Mouse (Mus musculus) neural tube, embryonic 15.5 days (tissue): Measurements from ENCODE around the gene Gm6020. TPM values are rescaled to one million over a fixed set of nuclear protein-coding genes. Genes with fewer than 3 reads are reported as not detected.
"Not testable (repeated sequence)": the region's sequence is repeated elsewhere in the genome, so short reads cannot be mapped to it uniquely, and the experiment has no call there.

Experiments
- ATAC-seq: fragments of 200-750 bp; cut with Nextera tagmentation; 2 replicates; pipeline ENCODE4 v1.8.0; 2017; ENCODE audit warnings: mild to moderate bottlenecking, moderate TSS enrichment, moderate library complexity; ENCODE audit not compliant: low FRiP score
- H3K27ac ChIP-seq: fragments of 300-500 bp; sonication (generic); replicated peaks from 2 replicates; pipeline ENCODE4 v1.5.1; 2015; ENCODE audit warnings: mild to moderate bottlenecking, inconsistent platforms
- H3K27me3 ChIP-seq: fragments of 300-500 bp; sonication (generic); replicated peaks from 2 replicates; pipeline ENCODE4 v1.6.1; 2015; ENCODE audit warnings: inconsistent platforms
- H3K36me3 ChIP-seq: fragments of 300-500 bp; sonication (generic); 2 replicates; pipeline ENCODE4 v1.6.1; 2015; ENCODE audit warnings: inconsistent platforms
- H3K4me1 ChIP-seq: fragments of 300-500 bp; sonication (generic); 2 replicates; pipeline ENCODE4 v1.6.1; 2015; ENCODE audit warnings: inconsistent platforms
- H3K4me2 ChIP-seq: fragments of 300-500 bp; sonication (generic); 2 replicates; pipeline ENCODE4 v1.6.1; 2015; ENCODE audit warnings: inconsistent platforms, mild to moderate bottlenecking, moderate library complexity
- H3K4me3 ChIP-seq: fragments of 300-500 bp; sonication (generic); replicated peaks from 2 replicates; pipeline ENCODE4 v1.5.1; 2015; ENCODE audit warnings: mild to moderate bottlenecking, inconsistent platforms
- H3K9ac ChIP-seq: fragments of 300-500 bp; sonication (generic); replicated peaks from 2 replicates; pipeline ENCODE4 v1.6.1; 2015; ENCODE audit warnings: mild to moderate bottlenecking, inconsistent platforms
- H3K9me3 ChIP-seq: fragments of 300-500 bp; sonication (generic); replicated peaks from 2 replicates; pipeline ENCODE4 v1.6.1; 2016; ENCODE audit warnings: inconsistent platforms
- WGBS: fragments of 180-500 bp; shearing (Covaris S2); methylation state at CpG from one replicate; pipeline ENCODE4 v1.1.7; 2015; ENCODE audit warnings: mixed read lengths; 5-methylcytosine and 5-hydroxymethylcytosine counted together
- polyA plus RNA-seq: library from polyadenylated mRNA; unstranded; fragments of >200 nt; fragmentation: Nextera tagmentation; extraction: Ambion mirVana; gene quantifications from 2 replicates; pipeline ENCODE4 v1.2.1, GENCODE M21; 2015

Gene Gm6020
- not detected in 2 replicates for polyA plus RNA-seq

- H3K27me3 ChIP-seq, H3K36me3 ChIP-seq, H3K4me1 ChIP-seq, ATAC-seq, H3K27ac ChIP-seq, H3K4me3 ChIP-seq, H3K4me2 ChIP-seq, H3K9ac ChIP-seq: not testable (repeated sequence)
- 0 out of 2 replicates have a peak, but pooled peaks cover 18% of the 10 kb centered on the region for H3K9me3 ChIP-seq
- 86% methylated on average over 2 of the region's 2 CpGs for WGBS
These were observed at the start of gene Gm6020 for GRCm38 (mm10) chr19:61183590-61183989. Gene Gm6020, plus strand, starts transcription at chr19:61183890.

GRCm38 (mm10) chr19:61138655-61139054 lies 45.0 kb upstream of the Gm6020 start:
- no peak overlapping the region for H3K9ac ChIP-seq
- no peak overlapping the region for H3K27ac ChIP-seq
- no peak for ATAC-seq
- no peak overlapping the region for H3K4me2 ChIP-seq
- H3K36me3 ChIP-seq, result no peaks in the 10 kb centered on the region
- H3K27me3 ChIP-seq, result no peaks in the 10 kb centered on the region
- H3K4me1 ChIP-seq, result peaks cover 16% of the 10 kb centered on the region
- no peak overlapping the region for H3K4me3 ChIP-seq
- H3K9me3 ChIP-seq, result no peaks in the 10 kb centered on the region

DNA sequence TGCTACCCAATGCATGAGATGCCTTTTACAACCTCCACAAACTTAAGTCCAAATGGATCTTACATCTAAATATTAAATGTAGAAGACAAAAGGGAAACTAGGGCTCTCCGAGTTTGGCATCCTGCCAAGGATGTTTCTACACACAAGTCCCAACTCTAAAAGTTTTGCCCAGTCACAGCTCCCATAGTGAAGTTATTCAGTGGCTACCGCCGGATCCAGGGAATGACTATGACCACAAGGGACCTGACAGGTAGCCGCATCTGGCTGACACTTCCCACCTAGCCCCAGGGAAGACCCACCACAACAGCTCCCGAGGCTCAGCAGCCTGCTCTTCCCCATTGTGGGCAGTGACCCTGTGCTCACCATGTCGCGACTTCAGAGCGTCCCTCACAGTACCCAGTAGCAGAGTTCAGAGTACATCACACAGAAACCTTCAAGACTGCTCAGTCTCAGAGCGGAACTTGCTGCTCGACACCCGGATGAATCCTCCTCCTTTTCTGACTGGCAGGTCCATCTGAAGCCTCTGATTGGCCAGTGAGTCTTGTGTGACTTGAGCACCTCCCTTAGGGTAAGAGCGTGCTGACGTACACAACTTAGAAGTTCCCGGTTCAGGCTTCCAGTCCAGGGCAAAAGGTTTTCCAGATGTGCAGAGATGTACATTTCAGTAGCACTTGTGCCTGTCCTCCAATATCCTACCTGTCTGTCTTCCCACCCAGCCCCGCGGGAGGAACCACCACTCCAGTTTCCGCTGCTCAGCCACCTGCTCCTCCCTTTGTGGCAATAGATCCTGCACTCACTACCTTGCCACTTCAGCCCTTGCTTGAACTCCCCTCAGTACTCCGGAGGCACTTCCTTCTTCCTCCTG lies 43.1 kb upstream of the Gm6020 start, which contains the start of gene Zfp950:
TSS of gene Zfp950 (minus strand) at position 499 of the 865 bp plus-strand sequence.
- H3K4me2 ChIP-seq, result peak within 1 kb of the TSS; percentile 85
- peak within 1 kb of the TSS; percentile 76 for H3K9ac ChIP-seq
- H3K4me1 ChIP-seq, result peaks cover 16% of the 10 kb centered on the region
- H3K9me3 ChIP-seq, result no peaks in the 10 kb centered on the region
- no peaks in the 10 kb centered on the region for H3K36me3 ChIP-seq
- ATAC-seq, result peak; percentile 100
- WGBS, result under 1% methylated on average over 18 of the region's 18 CpGs
- peak within 1 kb of the TSS; percentile 73 for H3K27ac ChIP-seq
- peak within 1 kb of the TSS; percentile 89 for H3K4me3 ChIP-seq
- no peaks in the 10 kb centered on the region for H3K27me3 ChIP-seq

DNA sequence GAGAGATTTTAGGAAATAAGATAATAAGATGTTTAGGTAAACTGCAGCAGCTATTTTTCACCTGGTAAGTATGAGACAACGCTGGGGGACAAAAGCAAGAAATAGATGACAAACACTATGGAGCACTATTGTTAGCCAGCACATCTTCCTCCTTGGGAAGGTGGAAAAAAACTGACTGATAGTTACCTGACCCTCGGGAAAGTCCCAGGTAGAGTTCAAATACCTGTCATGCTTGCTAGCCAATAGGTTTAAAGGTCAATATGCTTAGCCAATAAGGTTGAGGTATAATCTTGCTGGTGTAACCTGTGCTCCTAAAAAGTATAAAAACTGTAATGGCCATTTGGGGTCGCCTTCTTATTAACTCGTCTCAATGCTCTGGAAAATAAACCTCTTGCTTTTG lies 42.4 kb upstream of the Gm6020 start:
- Histone ChIP-seq H3K4me3 (peak overlapping the region; percentile 89), H3K9me3 (no peaks in the 10 kb centered on the region), H3K9ac (peak overlapping the region; percentile 76), H3K36me3 (no peaks in the 10 kb centered on the region), H3K4me1 (peaks cover 16% of the 10 kb centered on the region), H3K4me2 (peak overlapping the region; percentile 85), H3K27ac (no peak overlapping the region), H3K27me3 (no peaks in the 10 kb centered on the region)
- WGBS, result 26% methylated on average over 4 of the region's 4 CpGs
- ATAC-seq, result peak; percentile 32; the same call in 1 of the 2 replicates

GRCm38 (mm10) chr19:61151372-61151700 lies 32.4 kb upstream of the Gm6020 start:
- Histone ChIP-seq H3K27me3 (no peaks in the 10 kb centered on the region), H3K36me3 (no peaks in the 10 kb centered on the region), H3K9ac (peak overlapping the region; percentile 49), H3K4me2 (peak overlapping the region; percentile 86), H3K9me3 (no peaks in the 10 kb centered on the region), H3K27ac (no peak overlapping the region), H3K4me3 (peak overlapping the region; percentile 45), H3K4me1 (peaks cover 8% of the 10 kb centered on the region)
- whole genome bisulfite sequencing, result 7% methylated on average over 8 of the region's 8 CpGs
- peak; percentile 47; the same call in 1 of the 2 replicates for ATAC-seq

GRCm38 (mm10) chr19:61151701-61152420 lies 31.8 kb upstream of the Gm6020 start:
- H3K27me3 ChIP-seq, result no peaks in the 10 kb centered on the region
- H3K4me1 ChIP-seq, result peaks cover 8% of the 10 kb centered on the region
- peak overlapping the region; percentile 49 for H3K9ac ChIP-seq
- H3K9me3 ChIP-seq, result no peaks in the 10 kb centered on the region
- no peaks in the 10 kb centered on the region for H3K36me3 ChIP-seq
- H3K27ac ChIP-seq, result no peak overlapping the region
- ATAC-seq, result peak; percentile 75
- 7% methylated on average over 27 of the region's 27 CpGs for WGBS
- peak overlapping the region; percentile 45 for H3K4me3 ChIP-seq
- peak overlapping the region; percentile 86 for H3K4me2 ChIP-seq

DNA sequence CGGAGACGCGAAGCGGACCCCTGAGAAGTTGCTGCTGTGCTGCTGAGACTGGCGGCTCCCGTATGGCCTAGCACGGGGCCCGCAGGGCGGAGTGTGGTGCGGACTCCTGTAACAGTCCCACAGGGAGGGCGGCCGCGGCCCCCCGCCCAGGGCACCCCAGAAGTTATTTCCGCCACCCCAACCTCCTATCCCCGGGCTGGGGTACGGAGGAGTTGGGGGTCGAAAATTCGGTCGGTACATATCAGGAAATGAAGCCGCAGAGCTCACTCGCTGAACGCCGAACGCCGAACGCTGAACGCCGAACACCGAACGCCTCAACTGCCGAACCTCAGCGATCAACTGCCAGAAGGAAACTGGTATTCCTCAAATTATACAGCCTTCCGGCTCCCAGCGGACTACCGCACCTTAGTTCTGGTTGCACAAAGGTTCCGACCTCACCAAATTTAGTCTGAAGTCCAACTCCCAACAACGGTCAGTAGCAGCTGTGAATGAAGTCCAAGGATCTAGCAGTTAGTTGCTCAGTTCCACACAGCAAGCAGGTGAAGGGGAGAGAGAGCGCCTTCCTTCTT lies 7.8 kb upstream of the Gm6020 start, which contains the start of gene Gm7102:
TSS of gene Gm7102 (minus strand) at position 554 of the 569 bp plus-strand sequence.
- no peak for ATAC-seq
- H3K4me2 ChIP-seq, result peak within 1 kb of the TSS; percentile 59
- WGBS, result 30% methylated on average over 39 of the region's 39 CpGs
- H3K4me1 ChIP-seq, result no peaks in the 10 kb centered on the region
- no peak within 1 kb of the TSS; the same call in 1 of the 2 replicates for H3K9ac ChIP-seq
- H3K27me3 ChIP-seq, result no peaks in the 10 kb centered on the region
- H3K27ac ChIP-seq, result no peak within 1 kb of the TSS
- peak within 1 kb of the TSS; percentile 35 for H3K4me3 ChIP-seq
- no peaks in the 10 kb centered on the region for H3K36me3 ChIP-seq
- 0 out of 2 replicates have a peak, but pooled peaks cover 1% of the 10 kb centered on the region for H3K9me3 ChIP-seq

GRCm38 (mm10) chr19:61199316-61199715 lies 15.6 kb downstream of the Gm6020 start:
- H3K27ac ChIP-seq, result no peak overlapping the region
- H3K27me3 ChIP-seq, result no peaks in the 10 kb centered on the region
- H3K9ac ChIP-seq, result no peak overlapping the region
- no peaks in the 10 kb centered on the region for H3K4me1 ChIP-seq
- H3K4me3 ChIP-seq, result no peak overlapping the region
- no peaks in the 10 kb centered on the region for H3K36me3 ChIP-seq
- H3K4me2 ChIP-seq, result no peak overlapping the region
- WGBS, result 13% methylated on average over 13 of the region's 13 CpGs
- no peak for ATAC-seq
- H3K9me3 ChIP-seq, result no peaks in the 10 kb centered on the region

GRCm38 (mm10) chr19:61199836-61200235 lies 16.1 kb downstream of the Gm6020 start:
- H3K27me3 ChIP-seq, result no peaks in the 10 kb centered on the region
- H3K9ac ChIP-seq, result no peak overlapping the region
- no peak overlapping the region for H3K4me2 ChIP-seq
- no peak overlapping the region for H3K27ac ChIP-seq
- H3K4me1 ChIP-seq, result no peaks in the 10 kb centered on the region
- no peak overlapping the region for H3K4me3 ChIP-seq
- no peak for ATAC-seq
- WGBS, result 19% methylated on average over 10 of the region's 10 CpGs
- H3K36me3 ChIP-seq, result no peaks in the 10 kb centered on the region
- no peaks in the 10 kb centered on the region for H3K9me3 ChIP-seq

DNA sequence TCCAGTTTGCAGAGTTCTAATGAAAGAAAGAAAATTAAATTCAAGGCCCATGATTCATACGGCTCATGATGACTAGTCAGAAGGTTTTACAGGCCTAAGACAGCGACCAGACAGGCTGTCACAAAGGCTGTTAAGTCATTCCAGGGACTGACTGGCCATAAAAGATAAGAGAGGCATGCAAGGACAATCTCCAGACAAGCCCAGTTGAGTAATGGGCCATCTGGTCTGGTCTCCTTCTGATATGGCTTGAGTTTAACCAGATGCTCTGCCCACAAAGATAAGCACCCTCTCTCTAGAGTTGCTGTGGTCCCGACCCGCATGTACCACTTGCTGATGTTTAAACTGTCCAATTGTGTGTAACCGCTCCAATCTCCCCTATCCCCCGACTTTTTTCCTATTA lies 23.8 kb downstream of the Gm6020 start:
- not testable (repeated sequence) for H3K4me3 ChIP-seq, H3K4me2 ChIP-seq, H3K4me1 ChIP-seq, H3K9ac ChIP-seq, ATAC-seq, H3K36me3 ChIP-seq, H3K27me3 ChIP-seq, H3K27ac ChIP-seq, H3K9me3 ChIP-seq
- WGBS, result 79% methylated on average over 6 of the region's 6 CpGs

GRCm38 (mm10) chr19:61223706-61224328 lies 40.1 kb downstream of the Gm6020 start:
- no peak overlapping the region for H3K4me2 ChIP-seq
- no peak for ATAC-seq
- no peaks in the 10 kb centered on the region; the same call in 1 of the 2 replicates for H3K27me3 ChIP-seq
- WGBS, result 89% methylated on average over 6 of the region's 6 CpGs
- H3K27ac ChIP-seq, result no peak overlapping the region
- H3K36me3 ChIP-seq, result no peaks in the 10 kb centered on the region
- H3K4me1 ChIP-seq, result 0 out of 2 replicates have a peak, but pooled peaks cover 5% of the 10 kb centered on the region
- no peaks in the 10 kb centered on the region for H3K9me3 ChIP-seq
- no peak overlapping the region for H3K4me3 ChIP-seq
- no peak overlapping the region for H3K9ac ChIP-seq
